Comparison of ENCODE assay signal across 8 mouse cellular contexts in genomic region chr14:62331866-62332619, GRCm38 (mm10). TPM values are rescaled to one million over a fixed set of nuclear protein-coding genes. Genes with fewer than 3 reads are reported as not detected.
DNase-seq lines count a peak whose midpoint lies in the region; ATAC-seq and TF ChIP-seq lines count a peak whose summit lies in the region.

No protein-coding gene starts in this region.

- peak overlapping the region; percentile 64 to 72 (median 68) for H3K4me3 ChIP-seq in CH12.LX (replicated peaks in 1 of 3; ENCODE audit: low read depth in 2 of 3, low read length in 2 of 3, poor library complexity in 1 of 3)
- peak overlapping the region; percentile 66 for H3K4me3 ChIP-seq in forebrain, embryonic 12.5 days (replicated peaks)
- H3K4me3 ChIP-seq in liver, postnatal 0 days (ENCODE audit: low read depth, low read length) = peak overlapping the region; percentile 87
- peak overlapping the region; percentile 77 for H3K4me3 ChIP-seq in neural tube, embryonic 14.5 days (ENCODE audit: low read depth, low read length)

- TF ChIP-seq CTCF in CH12.LX (conservative IDR thresholded peaks at IDR 0.05 in 1 of 2, IDR thresholded peaks at IDR 0.05 in 1 of 2; ENCODE audit: low read depth in 2 of 2, low read length in 2 of 2) = no peak
- TF ChIP-seq CTCF in liver, postnatal 0 days (IDR thresholded peaks at IDR 0.05; ENCODE audit: low read depth) = no peak

- intact Hi-C loops in heart, postnatal 10 days (cut with DNase I) = loop anchor here (2.0 to 5.0 kb wide), 2 partner anchors 80 to 125 kb away; partner anchors contain the start of gene Gucy1b2

- no peak for TF ChIP-seq EP300 in CH12.LX (IDR thresholded peaks at IDR 0.05; ENCODE audit: low read length)
- peak; percentile 22; the same call in 1 of the 2 replicates for TF ChIP-seq EP300 in liver, postnatal 0 days (IDR thresholded peaks at IDR 0.05; ENCODE audit: low read depth)

- peak overlapping the region; percentile 84 for H3K9ac ChIP-seq in CH12.LX (ENCODE audit: insufficient read depth, low read depth)
- H3K9ac ChIP-seq in forebrain, embryonic 12.5 days = peak overlapping the region; percentile 74
- peak overlapping the region; percentile 78 for H3K9ac ChIP-seq in liver, postnatal 0 days (replicated peaks)
- H3K9ac ChIP-seq in neural tube, embryonic 14.5 days (replicated peaks; ENCODE audit: low read depth, low read length) = peak overlapping the region; percentile 75

- no peaks in the 10 kb centered on the region; the same call in 1 of the 2 replicates for H3K79me2 ChIP-seq in CH12.LX (replicated peaks; ENCODE audit: control insufficient read depth, extremely low read depth, insufficient read depth, poor library complexity, severe bottlenecking)

- H3K4me2 ChIP-seq in CH12.LX (ENCODE audit: insufficient read depth, low read depth, poor library complexity, severe bottlenecking) = peak overlapping the region; percentile 98
- peak overlapping the region; percentile 80 for H3K4me2 ChIP-seq in forebrain, embryonic 12.5 days
- H3K4me2 ChIP-seq in liver, postnatal 0 days (ENCODE audit: low read depth, low read length) = peak overlapping the region; percentile 78
- peak overlapping the region; percentile 80 for H3K4me2 ChIP-seq in neural tube, embryonic 14.5 days (ENCODE audit: low read depth, low read length)

- no peak; the same call in none of the 2 replicates for TF ChIP-seq RAD21 in CH12.LX (IDR thresholded peaks at IDR 0.05; ENCODE audit: low read depth, low read length)

- TF ChIP-seq POLR2A in CH12.LX (IDR thresholded peaks at IDR 0.05; ENCODE audit: low read depth, low read length) = peak; percentile 85

- in situ Hi-C loops in CH12.LX (cut with MboI; ENCODE audit: low pct_ligation_motif_present, low pct_unique_long_range_greater_than_20kb, low sequenced_read_pairs) = no loop called here

- under 1% methylated on average over 62 of the region's 62 CpGs for WGBS in forebrain, embryonic 12.5 days
- WGBS in large intestine, adult 2 months = under 1% methylated on average over 62 of the region's 62 CpGs
- WGBS in liver, postnatal 0 days (ENCODE audit: insufficient replicate concordance) = 2% methylated on average over 59 of the region's 62 CpGs
- WGBS in neural tube, embryonic 14.5 days = under 1% methylated on average over 61 of the region's 62 CpGs

- no peaks in the 10 kb centered on the region for H3K9me3 ChIP-seq in CH12.LX (replicated peaks; ENCODE audit: low read length)
- H3K9me3 ChIP-seq in forebrain, embryonic 12.5 days = no peaks in the 10 kb centered on the region
- no peaks in the 10 kb centered on the region for H3K9me3 ChIP-seq in liver, postnatal 0 days (ENCODE audit: low read length)
- H3K9me3 ChIP-seq in neural tube, embryonic 14.5 days (ENCODE audit: control insufficient read depth, low read length) = no peaks in the 10 kb centered on the region

- no peaks in the 10 kb centered on the region for H3K27me3 ChIP-seq in CH12.LX (replicated peaks)
- no peaks in the 10 kb centered on the region for H3K27me3 ChIP-seq in forebrain, embryonic 12.5 days
- no peaks in the 10 kb centered on the region for H3K27me3 ChIP-seq in liver, postnatal 0 days (ENCODE audit: insufficient read depth, low read length)
- no peaks in the 10 kb centered on the region for H3K27me3 ChIP-seq in neural tube, embryonic 14.5 days (ENCODE audit: control insufficient read depth, insufficient read depth, low read length)

- peaks cover 4 to 43% of the 10 kb centered on the region in 2 experiments; a peak in 3 of 4 replicates for H3K4me1 ChIP-seq in CH12.LX (ENCODE audit: control insufficient read depth in 1 of 2, insufficient read depth in 2 of 2)
- peaks cover 35% of the 10 kb centered on the region for H3K4me1 ChIP-seq in forebrain, embryonic 12.5 days
- peaks cover 18% of the 10 kb centered on the region for H3K4me1 ChIP-seq in liver, postnatal 0 days (ENCODE audit: insufficient read depth)
- H3K4me1 ChIP-seq in neural tube, embryonic 14.5 days (ENCODE audit: control insufficient read depth, insufficient read depth, low read length) = peaks cover 15% of the 10 kb centered on the region; the same call in 1 of the 2 replicates

- dilution Hi-C loops in CH12.LX (cut with MboI; ENCODE audit: extremely low pct_ligation_motif_present, extremely low pct_unique_long_range_greater_than_20kb, low sequenced_read_pairs) = no loop called here

- ATAC-seq in forebrain, embryonic 12.5 days (ENCODE audit: low FRiP score) = peak; percentile 88
- ATAC-seq in liver, postnatal 0 days = peak; percentile 97
- ATAC-seq in neural tube, embryonic 14.5 days (ENCODE audit: low read depth) = peak; percentile 89

- peaks cover 0 to 20% of the 10 kb centered on the region in 2 experiments for H3K36me3 ChIP-seq in CH12.LX (replicated peaks in 1 of 2; ENCODE audit: control insufficient read depth in 1 of 2, insufficient read depth in 1 of 2, low read length in 1 of 2)
- H3K36me3 ChIP-seq in forebrain, embryonic 12.5 days (replicated peaks) = no peaks in the 10 kb centered on the region
- H3K36me3 ChIP-seq in liver, postnatal 0 days (replicated peaks; ENCODE audit: insufficient read depth, low read length) = no peaks in the 10 kb centered on the region
- no peaks in the 10 kb centered on the region for H3K36me3 ChIP-seq in neural tube, embryonic 14.5 days (ENCODE audit: control insufficient read depth, insufficient read depth, low read length)

- DNase-seq in CH12.LX (ENCODE audit: extremely low read depth) = peak; percentile 86
- peak; percentile 74 for DNase-seq in c-Kit-positive CD71-positive TER-119-negative erythroid progenitor cells, embryonic 14.5 days (ENCODE audit: low read depth)
- DNase-seq in heart, postnatal 10 days = peak; percentile 92 to 93
- peak; percentile 59 for DNase-seq in large intestine, adult 2 months (ENCODE audit: low read depth, low spot score)
- DNase-seq in liver, postnatal 0 days = peak; percentile 91
- peak; percentile 91 for DNase-seq in testis, postnatal 10 days (ENCODE audit: low spot score)

- peak overlapping the region; percentile 16; the same call in 1 of the 2 replicates for H3K27ac ChIP-seq in CH12.LX (ENCODE audit: insufficient read depth, low read depth)
- H3K27ac ChIP-seq in forebrain, embryonic 12.5 days = peak overlapping the region; percentile 78
- peak overlapping the region; percentile 89 for H3K27ac ChIP-seq in liver, postnatal 0 days (ENCODE audit: low read depth)
- H3K27ac ChIP-seq in neural tube, embryonic 14.5 days (ENCODE audit: low read depth, low read length) = peak overlapping the region; percentile 79

TF ChIP-seq in CH12.LX, 34 proteins besides CTCF, POLR2A, EP300 and RAD21 (continues in another document):
- TF ChIP-seq HCFC1 (IDR thresholded peaks at IDR 0.05; ENCODE audit: low read depth, low read length) (peak; percentile 90), IRF4 (IDR thresholded peaks at IDR 0.05; ENCODE audit: low read depth, low read length) (peak; percentile 41; the same call in 1 of the 2 replicates), MAZ (IDR thresholded peaks at IDR 0.05; ENCODE audit: low read depth, low read length) (0 out of 2 replicates have a peak, but pooled peaks have one; percentile 42), ZNF384 (IDR thresholded peaks at IDR 0.05; ENCODE audit: low read depth, low read length) (0 out of 2 replicates have a peak, but pooled peaks have one; percentile 11), NRF1 (IDR thresholded peaks at IDR 0.05; ENCODE audit: low read depth, low read length) (peak; percentile 47; the same call in 1 of the 2 replicates), USF2 (conservative IDR thresholded peaks at IDR 0.05; ENCODE audit: low read depth, low read length) (peak; percentile 84), JUN (IDR thresholded peaks at IDR 0.05; ENCODE audit: insufficient read depth, low read depth, low read length) (no peak), E2F4 (IDR thresholded peaks at IDR 0.05; ENCODE audit: insufficient replicate concordance, low read depth, low read length) (peak; percentile 90), USF1 (IDR thresholded peaks at IDR 0.05; ENCODE audit: low read depth, low read length) (peak; percentile 91), ETS1 (conservative IDR thresholded peaks at IDR 0.05; ENCODE audit: low read depth, low read length) (0 out of 2 replicates have a peak, but pooled peaks have one; percentile 25), ZKSCAN1 (IDR thresholded peaks at IDR 0.05; ENCODE audit: borderline replicate concordance, low read depth, low read length) (no peak), MAX (IDR thresholded peaks at IDR 0.05; ENCODE audit: low read length) (peak; percentile 93), KAT2A (IDR thresholded peaks at IDR 0.05; ENCODE audit: insufficient replicate concordance, low read length) (peak; percentile 65; the same call in 1 of the 2 replicates), MAFK (IDR thresholded peaks at IDR 0.05; ENCODE audit: insufficient replicate concordance, low read length) (no peak), ELF1 (IDR thresholded peaks at IDR 0.05; ENCODE audit: low read depth, low read length) (peak; percentile 94), CHD1 (IDR thresholded peaks at IDR 0.05; ENCODE audit: low read depth, low read length) (peak; percentile 92; the same call in 1 of the 2 replicates), TBP (conservative IDR thresholded peaks at IDR 0.05; ENCODE audit: low read depth, low read length) (peak; percentile 46; the same call in 1 of the 2 replicates), MXI1 (IDR thresholded peaks at IDR 0.05; ENCODE audit: low read depth, low read length) (peak; percentile 97), PAX5 (IDR thresholded peaks at IDR 0.05; ENCODE audit: low read length) (no peak)

RNA-seq across cellular contexts. Expression of gene Dleu7, which starts 39.2 kb away (rescaled TPM):
- not detected in 2 replicates for total RNA-seq in CH12.LX (2012; rRNA removed)
- not detected in 2 replicates for total RNA-seq in CH12.LX (2014; rRNA removed)
- polyA plus RNA-seq in CH12.LX (2012; ENCODE audit: insufficient read length, low read depth) = not detected in 2 replicates
- polyA plus RNA-seq in forebrain, embryonic 12.5 days (2016; fragmentation: Nextera tagmentation; extraction: Ambion mirVana) = 9.1 and 10.2 TPM in 2 replicates
- total RNA-seq in heart, postnatal 10 days (2021) = under 1 TPM in 1 of 2 experiments, not detected in 1; 0.17 TPM
- polyA plus RNA-seq in large intestine, adult 2 months (2012; rRNA removed) = 0.30 and 0.42 TPM in 2 replicates
- polyA plus RNA-seq in liver, postnatal 0 days (2015; fragmentation: Nextera tagmentation; extraction: Ambion mirVana) = 0.08 and 0.15 TPM in 2 replicates
- polyA plus RNA-seq in neural tube, embryonic 14.5 days (2014; fragmentation: Nextera tagmentation; extraction: Ambion mirVana) = 16.3 and 19.6 TPM in 2 replicates

RNA-seq across cellular contexts. Expression of gene Rnaseh2b, which starts 39.7 kb away (rescaled TPM):
- total RNA-seq in CH12.LX (2012; rRNA removed) (21.2 and 30.3 TPM in 2 replicates), CH12.LX (2014; rRNA removed) (53.6 and 53.9 TPM in 2 replicates)
- 63.7 and 66.3 TPM in 2 replicates for polyA plus RNA-seq in CH12.LX (2012; ENCODE audit: insufficient read length, low read depth)
- 78.8 and 80.8 TPM in 2 replicates for polyA plus RNA-seq in forebrain, embryonic 12.5 days (2016; fragmentation: Nextera tagmentation; extraction: Ambion mirVana)
- total RNA-seq in heart, postnatal 10 days (2021) = 10 to 100 TPM; 21.1 to 26.8 TPM
- polyA plus RNA-seq in large intestine, adult 2 months (2012; rRNA removed) = 5.0 TPM in 2 replicates
- polyA plus RNA-seq in liver, postnatal 0 days (2015; fragmentation: Nextera tagmentation; extraction: Ambion mirVana) = 40.2 and 40.8 TPM in 2 replicates
- 26.9 and 27.8 TPM in 2 replicates for polyA plus RNA-seq in neural tube, embryonic 14.5 days (2014; fragmentation: Nextera tagmentation; extraction: Ambion mirVana)

Comparison
In these comparisons a context has a peak if more than half of its experiments do, and no peak if none do; other contexts are left out.
1. Peak in every context shown above with its lines: DNase-seq, ATAC-seq, H3K4me3 ChIP-seq and H3K27ac ChIP-seq.
2. H3K27ac ChIP-seq: peak in every context shown above with its lines; median percentile 89 in liver, postnatal 0 days; 79 in neural tube, embryonic 14.5 days; 78 in forebrain, embryonic 12.5 days; 16 in CH12.LX.